Mouse (Mus musculus) CH12.LX (cell line): ENCODE measurements around the gene Mthfd2. TPM values are rescaled to one million over a fixed set of nuclear protein-coding genes. Genes with fewer than 3 reads are reported as not detected.

ENCODE experiments used
- DNase-seq: peaks from one replicate; pipeline ENCODE4 v3.0.0-alpha.2; 2013; ENCODE audit errors: extremely low read depth
- H3K27ac ChIP-seq: 2 replicates; pipeline ENCODE4 v1.5.1; 2012; ENCODE audit warnings: low read depth, mild to moderate bottlenecking, control low read depth, moderate library complexity; ENCODE audit not compliant: insufficient read depth
- H3K27me3 ChIP-seq: replicated peaks from 2 replicates; pipeline ENCODE3; 2012; ENCODE audit warnings: inconsistent platforms
- H3K36me3 ChIP-seq, 2 experiments: replicated peaks in 1 of 2; 2 replicates each; pipeline versions ENCODE3 to v1.6.1; 2012; ENCODE audit warnings: inconsistent platforms in 1 of 2, low read length in 1 of 2, mild to moderate bottlenecking in 1 of 2, mixed read lengths in 1 of 2, moderate library complexity in 1 of 2; ENCODE audit not compliant: control insufficient read depth in 1 of 2, insufficient read depth in 1 of 2
- H3K4me1 ChIP-seq, 2 experiments: 2 replicates each; pipeline ENCODE4 v1.6.1; 2012; ENCODE audit warnings: inconsistent platforms in 1 of 2, moderate library complexity in 1 of 2; ENCODE audit not compliant: insufficient read depth in 2 of 2, control insufficient read depth in 1 of 2
- H3K4me2 ChIP-seq: 2 replicates; pipeline ENCODE4 v1.6.1; 2012; ENCODE audit warnings: low read depth, mild to moderate bottlenecking, control low read depth; ENCODE audit not compliant: poor library complexity, insufficient read depth, severe bottlenecking
- H3K4me3 ChIP-seq, 3 experiments: fragments of 150-350 bp in 1 of 3; sonication (generic) in 1 of 3; replicated peaks in 1 of 3; 2 replicates each; pipeline versions ENCODE3 to v1.5.1; 2011 to 2012; ENCODE audit warnings: low read depth in 2 of 3, low read length in 2 of 3, mild to moderate bottlenecking in 2 of 3, moderate library complexity in 2 of 3, control low read depth in 1 of 3, improper control_type of control experiment in 1 of 3, inconsistent platforms in 1 of 3, mixed read lengths in 1 of 3; ENCODE audit not compliant: poor library complexity in 1 of 3
- H3K79me2 ChIP-seq: replicated peaks from 2 replicates; pipeline ENCODE4 v1.6.1; 2012; ENCODE audit warnings: mild to moderate bottlenecking, moderate library complexity; ENCODE audit not compliant: control insufficient read depth, poor library complexity, insufficient read depth, severe bottlenecking; ENCODE audit errors: extremely low read depth
- H3K9ac ChIP-seq: 2 replicates; pipeline ENCODE4 v1.6.1; 2012; ENCODE audit warnings: low read depth, mild to moderate bottlenecking, control low read depth, moderate library complexity; ENCODE audit not compliant: insufficient read depth
- H3K9me3 ChIP-seq: replicated peaks from 2 replicates; pipeline ENCODE3; 2012; ENCODE audit warnings: low read length, inconsistent platforms, mixed read lengths
- BHLHE40 ChIP-seq: IDR thresholded peaks from 2 replicates; pipeline ENCODE4 v1.6.1; 2011; ENCODE audit warnings: mild to moderate bottlenecking, low read depth, low read length, improper control_type of control experiment
- CHD1 ChIP-seq: IDR thresholded peaks from 2 replicates; pipeline ENCODE4 v1.6.1; 2012; ENCODE audit warnings: low read depth, low read length, improper control_type of control experiment, inconsistent platforms
- CHD2 ChIP-seq: IDR thresholded peaks from 2 replicates; pipeline ENCODE4 v1.6.1; 2011; ENCODE audit warnings: low read length, improper control_type of control experiment
- CTCF ChIP-seq, 2 experiments: IDR thresholded peaks in 1 of 2; conservative IDR thresholded peaks in 1 of 2; 2 replicates each; pipeline ENCODE4 v1.5.1; 2011 to 2012; ENCODE audit warnings: low read depth in 2 of 2, low read length in 2 of 2, improper control_type of control experiment in 1 of 2, inconsistent platforms in 1 of 2, mild to moderate bottlenecking in 1 of 2, moderate library complexity in 1 of 2
- EP300 ChIP-seq: IDR thresholded peaks from 2 replicates; pipeline ENCODE4 v1.6.1; 2011; ENCODE audit warnings: low read length, improper control_type of control experiment
- ETS1 ChIP-seq: conservative IDR thresholded peaks from 2 replicates; pipeline ENCODE4 v1.6.1; 2012; ENCODE audit warnings: low read depth, mild to moderate bottlenecking, inconsistent platforms, low read length, improper control_type of control experiment, moderate library complexity
- HCFC1 ChIP-seq: IDR thresholded peaks from 2 replicates; pipeline ENCODE4 v1.6.1; 2012; ENCODE audit warnings: low read depth, mild to moderate bottlenecking, inconsistent platforms, low read length, improper control_type of control experiment
- IRF4 ChIP-seq: IDR thresholded peaks from 2 replicates; pipeline ENCODE4 v1.6.1; 2014; ENCODE audit warnings: low read depth, mild to moderate bottlenecking, inconsistent platforms, low read length, improper control_type of control experiment
- JUND ChIP-seq: conservative IDR thresholded peaks from 2 replicates; pipeline ENCODE4 v1.6.1; 2011; ENCODE audit warnings: low read depth, low read length, improper control_type of control experiment
- KAT2A ChIP-seq: IDR thresholded peaks from 2 replicates; pipeline ENCODE4 v1.6.1; 2012; ENCODE audit warnings: low read length, improper control_type of control experiment, inconsistent platforms; ENCODE audit not compliant: insufficient replicate concordance
- MAX ChIP-seq: IDR thresholded peaks from 2 replicates; pipeline ENCODE4 v1.6.1; 2011; ENCODE audit warnings: low read length, improper control_type of control experiment
- MEF2A ChIP-seq: IDR thresholded peaks from 2 replicates; pipeline ENCODE4 v1.6.1; 2014; ENCODE audit warnings: low read depth, mild to moderate bottlenecking, inconsistent platforms, low read length, improper control_type of control experiment, borderline replicate concordance
- MXI1 ChIP-seq: IDR thresholded peaks from 2 replicates; pipeline ENCODE4 v1.6.1; 2011; ENCODE audit warnings: mild to moderate bottlenecking, low read depth, low read length, improper control_type of control experiment
- MYC ChIP-seq: IDR thresholded peaks from 2 replicates; pipeline ENCODE4 v1.6.1; 2011; ENCODE audit warnings: low read depth, mild to moderate bottlenecking, improper control_type of control experiment, low read length
- NRF1 ChIP-seq: IDR thresholded peaks from 2 replicates; pipeline ENCODE4 v1.6.1; 2014; ENCODE audit warnings: low read depth, mild to moderate bottlenecking, inconsistent platforms, low read length, improper control_type of control experiment, moderate library complexity
- RCOR1 ChIP-seq: conservative IDR thresholded peaks from 2 replicates; pipeline ENCODE4 v1.6.1; 2012; ENCODE audit warnings: low read depth, mild to moderate bottlenecking, inconsistent platforms, low read length, improper control_type of control experiment
- SIN3A ChIP-seq: IDR thresholded peaks from 2 replicates; pipeline ENCODE4 v1.6.1; 2012; ENCODE audit warnings: low read length, improper control_type of control experiment, inconsistent platforms
- TCF12 ChIP-seq: IDR thresholded peaks from 2 replicates; pipeline ENCODE4 v1.6.1; 2014; ENCODE audit warnings: low read depth, mild to moderate bottlenecking, inconsistent platforms, low read length, improper control_type of control experiment
- ZMIZ1 ChIP-seq: IDR thresholded peaks from 2 replicates; pipeline ENCODE4 v1.6.1; 2012; ENCODE audit warnings: low read depth, mild to moderate bottlenecking, inconsistent platforms, low read length, improper control_type of control experiment
- ZNF384 ChIP-seq: IDR thresholded peaks from 2 replicates; pipeline ENCODE4 v1.6.1; 2012; ENCODE audit warnings: low read depth, low read length, improper control_type of control experiment, inconsistent platforms
- dilution Hi-C: fragments of 300-500 bp; cut with MboI; formaldehyde crosslinking; loops from 2 replicates; pipeline ENCODE4 v1.14.3; 2020; ENCODE audit warnings: low sequenced_read_pairs; ENCODE audit not compliant: extremely low pct_unique_long_range_greater_than_20kb, extremely low pct_ligation_motif_present
- in situ Hi-C: fragments of 300-500 bp; cut with MboI; formaldehyde crosslinking; loops from 3 replicates; pipeline ENCODE4 v1.14.3; 2019; ENCODE audit warnings: low sequenced_read_pairs, low pct_ligation_motif_present, low pct_unique_long_range_greater_than_20kb, mixed read lengths
- polyA plus RNA-seq: library from polyadenylated mRNA; unstranded; fragments of >175 nt; gene quantifications from 2 replicates; pipeline ENCODE4 v1.2.1, GENCODE M21; 2012; ENCODE audit warnings: low read depth; ENCODE audit not compliant: insufficient read length
- total RNA-seq, 2 experiments: library from RNA; depleted of rRNA; stranded (reverse); fragments of 300-350 nt in 1 of 2; fragments of >200 nt in 1 of 2; gene quantifications; 2 replicates each; pipeline ENCODE4 v1.2.3; 2012 to 2014

Gene Mthfd2
- total and polyA plus RNA-seq, 3 experiments = 286 to 351 (median 327) TPM

- Histone ChIP-seq H3K4me2 (peak overlapping the region; percentile 92), H3K79me2 (peaks cover 24% of the 10 kb centered on the region), H3K9me3 (no peaks in the 10 kb centered on the region), H3K4me3 (no peak overlapping the region), H3K9ac (0 out of 2 replicates have a peak overlapping the region, but pooled peaks have one; percentile 37), H3K27ac (peak overlapping the region; percentile 61; the same call in 1 of the 2 replicates), H3K27me3 (no peaks in the 10 kb centered on the region), H3K4me1 (peaks cover 9 to 40% of the 10 kb centered on the region in 2 experiments; a peak in 3 of 4 replicates)
- dilution Hi-C loops (no loop called here), in situ Hi-C loops (no loop called here)
- DNase-seq = peak; percentile 78
- TF ChIP-seq HCFC1 = peak; percentile 32; the same call in 1 of the 2 replicates
- TF ChIP-seq CHD1 = peak; percentile 92; the same call in 1 of the 2 replicates
- peak; percentile 74 for TF ChIP-seq RCOR1
- TF ChIP-seq IRF4 = peak; percentile 98
- TF ChIP-seq BHLHE40 = peak; percentile 56
- peak; percentile 77 for TF ChIP-seq MYC
- 0 out of 2 replicates have a peak, but pooled peaks have one; percentile 7 for TF ChIP-seq ZMIZ1
- TF ChIP-seq ETS1 = peak; percentile 68; the same call in 1 of the 2 replicates
- no peak for TF ChIP-seq CTCF (conservative IDR thresholded peaks at IDR 0.05 in 1 of 2, IDR thresholded peaks at IDR 0.05 in 1 of 2; ENCODE audit: low read depth in 2 of 2, low read length in 2 of 2)
- TF ChIP-seq NRF1 = no peak
- peak; percentile 31; the same call in 1 of the 2 replicates for TF ChIP-seq MXI1
- TF ChIP-seq MAX = peak; percentile 54; the same call in 1 of the 2 replicates
- TF ChIP-seq KAT2A = no peak
- TF ChIP-seq ZNF384 = peak; percentile 74; the same call in 1 of the 2 replicates
- TF ChIP-seq JUND = no peak
- TF ChIP-seq TCF12 = peak; percentile 32; the same call in 1 of the 2 replicates
- TF ChIP-seq CHD2 = peak; percentile 94
- peak; percentile 78; the same call in 1 of the 2 replicates for TF ChIP-seq SIN3A
- peak; percentile 65; the same call in 1 of the 2 replicates for TF ChIP-seq MEF2A
- TF ChIP-seq EP300 = peak; percentile 93
- TF ChIP-seq, all 38 proteins: peak for 16
- no peaks in the 10 kb centered on the region for H3K36me3 ChIP-seq
Measured at GRCm38 (mm10) chr6:83321927-83322326, 3.8 kb downstream of the Mthfd2 start.
